Mouse (Mus musculus) embryonic facial prominence, embryonic 11.5 days (tissue): ENCODE measurements around the gene Aadacl3. TPM values are rescaled to one million over a fixed set of nuclear protein-coding genes. Genes with fewer than 3 reads are reported as not detected.
A peak's percentile ranks its signal among the peaks of the same experiment; 100 is the strongest.

Experiments
- ATAC-seq: fragments of 200-750 bp; cut with Nextera tagmentation; replicated peaks from 2 replicates; pipeline ENCODE4 v1.8.0; 2017; ENCODE audit warnings: low read depth; ENCODE audit not compliant: insufficient number of reproducible peaks, low FRiP score, low TSS enrichment
- DNase-seq: peaks from one replicate; pipeline ENCODE4 v3.0.0-alpha.2; 2015; ENCODE audit warnings: low spot score
- H3K27ac ChIP-seq: fragments of 300-500 bp; sonication (generic); replicated peaks from 2 replicates; pipeline ENCODE4 v1.5.1; 2014; ENCODE audit warnings: mild to moderate bottlenecking, low read depth, low read length, control low read depth
- H3K27me3 ChIP-seq: fragments of 300-500 bp; sonication (generic); 2 replicates; pipeline ENCODE4 v1.6.1; 2014; ENCODE audit warnings: mild to moderate bottlenecking, low read length, moderate library complexity, mixed read lengths; ENCODE audit not compliant: control insufficient read depth, insufficient read depth
- H3K36me3 ChIP-seq: fragments of 300-500 bp; sonication (generic); replicated peaks from 2 replicates; pipeline ENCODE4 v1.6.1; 2014; ENCODE audit warnings: low read depth, mild to moderate bottlenecking, low read length, moderate library complexity, mixed read lengths; ENCODE audit not compliant: control insufficient read depth, insufficient read depth
- H3K4me1 ChIP-seq: fragments of 300-500 bp; sonication (generic); 2 replicates; pipeline ENCODE4 v1.6.1; 2014; ENCODE audit warnings: low read length, mixed read lengths; ENCODE audit not compliant: control insufficient read depth, insufficient read depth
- H3K4me2 ChIP-seq: fragments of 300-500 bp; sonication (generic); 2 replicates; pipeline ENCODE4 v1.6.1; 2014; ENCODE audit warnings: low read depth, mild to moderate bottlenecking, control low read depth, low read length, moderate library complexity
- H3K4me3 ChIP-seq: fragments of 300-500 bp; sonication (generic); 2 replicates; pipeline ENCODE4 v1.5.1; 2014; ENCODE audit warnings: low read depth, low read length, control low read depth
- H3K9ac ChIP-seq: fragments of 300-500 bp; sonication (generic); replicated peaks from 2 replicates; pipeline ENCODE4 v1.6.1; 2014; ENCODE audit warnings: mild to moderate bottlenecking, control low read depth, low read length
- H3K9me3 ChIP-seq: fragments of 300-500 bp; sonication (generic); replicated peaks from 2 replicates; pipeline ENCODE4 v1.6.1; 2016; ENCODE audit warnings: mild to moderate bottlenecking, low read length, inconsistent platforms, mixed read lengths; ENCODE audit not compliant: control insufficient read depth
- WGBS: fragments of 180-500 bp; shearing (Covaris S2); extraction: QIAGEN DNeasy Blood & Tissue Kit; methylation state at CpG from one replicate; pipeline ENCODE4 v1.1.7; 2014; 5-methylcytosine and 5-hydroxymethylcytosine counted together
- polyA plus RNA-seq: library from polyadenylated mRNA; unstranded; fragments of >200 nt; fragmentation: Nextera tagmentation; extraction: Ambion mirVana; gene quantifications from 2 replicates; pipeline ENCODE4 v1.2.1, GENCODE M21; 2014

The Aadacl3 gene
- polyA plus RNA-seq: not detected in 2 replicates

- H3K9me3 ChIP-seq: no peaks in the 10 kb centered on the region; the same call in 1 of the 2 replicates
- H3K36me3 ChIP-seq: no peaks in the 10 kb centered on the region
- no peak within 1 kb of the TSS for H3K4me2 ChIP-seq
- no peak for DNase-seq
- ATAC-seq: no peak
- no peak within 1 kb of the TSS for H3K9ac ChIP-seq
- no peak within 1 kb of the TSS for H3K27ac ChIP-seq
- no peaks in the 10 kb centered on the region for H3K4me1 ChIP-seq
- no peak within 1 kb of the TSS for H3K4me3 ChIP-seq
- H3K27me3 ChIP-seq: no peaks in the 10 kb centered on the region
- 72% methylated on average over 3 of the region's 3 CpGs for WGBS
Observed at GRCm38 (mm10) chr4:144463656-144464055, at the start of gene Aadacl3. Aadacl3 (minus strand) TSS chr4:144463756.

- Histone ChIP-seq H3K27ac (no peak overlapping the region), H3K36me3 (no peaks in the 10 kb centered on the region), H3K27me3 (no peaks in the 10 kb centered on the region), H3K4me2 (no peak overlapping the region), H3K9me3 (no peaks in the 10 kb centered on the region; the same call in 1 of the 2 replicates), H3K4me3 (no peak overlapping the region), H3K9ac (no peak overlapping the region), H3K4me1 (no peaks in the 10 kb centered on the region)
- no peak for DNase-seq
- no peak for ATAC-seq
- WGBS: 81% methylated on average over 1 of the region's 1 CpGs
Observed at GRCm38 (mm10) chr4:144506518-144506917, 43.0 kb upstream of the Aadacl3 start.

DNA sequence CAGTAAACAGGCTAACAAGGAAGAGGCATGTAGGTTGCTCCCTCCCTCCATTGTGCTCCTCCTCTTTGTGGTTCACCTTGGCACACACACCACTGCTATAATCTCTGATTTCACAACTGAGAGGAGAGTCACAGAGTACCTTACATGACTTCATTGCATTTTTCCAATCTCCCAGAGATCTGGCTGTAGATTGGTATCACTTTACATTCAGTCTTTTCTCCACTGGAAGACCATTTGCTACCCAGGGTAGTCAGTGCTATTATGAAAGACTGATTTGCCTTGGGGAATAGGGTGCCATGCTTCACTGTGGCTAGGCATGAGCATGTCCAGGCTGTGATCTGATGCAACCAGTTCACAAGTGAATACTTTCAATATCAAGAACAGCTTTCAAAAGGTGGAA is 29.8 kb upstream of the Aadacl3 start:
- Histone ChIP-seq H3K9me3 (no peaks in the 10 kb centered on the region), H3K27ac (no peak overlapping the region), H3K4me1 (no peaks in the 10 kb centered on the region), H3K27me3 (no peaks in the 10 kb centered on the region), H3K4me2 (no peak overlapping the region), H3K36me3 (no peaks in the 10 kb centered on the region), H3K4me3 (no peak overlapping the region), H3K9ac (no peak overlapping the region)
- no peak for ATAC-seq
- DNase-seq: no peak

DNA sequence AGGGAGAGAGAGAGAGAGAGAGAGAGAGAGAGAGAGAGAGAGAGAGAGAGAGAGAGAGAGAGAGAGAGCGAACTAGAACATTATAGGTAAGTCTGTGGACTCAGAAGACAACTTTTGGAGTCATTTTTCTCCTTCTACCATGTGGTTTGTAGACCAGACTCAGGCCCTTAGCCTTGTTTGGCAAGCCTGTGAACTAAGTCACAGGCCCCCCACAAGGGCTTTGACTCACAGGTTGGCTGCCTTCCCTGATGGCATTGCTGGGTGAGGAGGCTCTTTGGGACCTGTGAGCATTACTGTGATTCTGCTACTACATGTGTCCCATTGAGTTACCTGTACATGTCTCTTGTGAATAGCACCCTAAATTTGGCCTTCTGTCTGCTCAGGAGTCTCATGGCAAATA is 4.5 kb upstream of the Aadacl3 start:
- no peak overlapping the region for H3K27ac ChIP-seq
- DNase-seq: no peak
- H3K4me2 ChIP-seq: no peak overlapping the region
- H3K9ac ChIP-seq: no peak overlapping the region
- WGBS: 62% methylated on average over 1 of the region's 1 CpGs
- H3K27me3 ChIP-seq: no peaks in the 10 kb centered on the region
- H3K36me3 ChIP-seq: no peaks in the 10 kb centered on the region
- ATAC-seq: no peak
- no peak overlapping the region for H3K4me3 ChIP-seq
- no peaks in the 10 kb centered on the region for H3K4me1 ChIP-seq
- H3K9me3 ChIP-seq: no peaks in the 10 kb centered on the region; the same call in 1 of the 2 replicates

- H3K27ac ChIP-seq: no peak overlapping the region
- no peaks in the 10 kb centered on the region for H3K36me3 ChIP-seq
- 80% methylated on average over 2 of the region's 2 CpGs for WGBS
- H3K4me3 ChIP-seq: no peak overlapping the region
- H3K4me2 ChIP-seq: no peak overlapping the region
- DNase-seq (no peak), ATAC-seq (no peak)
- H3K4me1 ChIP-seq: no peaks in the 10 kb centered on the region
- no peak overlapping the region for H3K9ac ChIP-seq
- H3K27me3 ChIP-seq: no peaks in the 10 kb centered on the region
- H3K9me3 ChIP-seq: no peaks in the 10 kb centered on the region; the same call in 1 of the 2 replicates
Observed at GRCm38 (mm10) chr4:144465206-144465605, 1.6 kb upstream of the Aadacl3 start.

GRCm38 (mm10) chr4:144453217-144453616 is 10.3 kb downstream of the Aadacl3 start, which contains the start of gene Gm9944:
Gm9944 (minus strand) TSS chr4:144453317.
- 67% methylated on average over 2 of the region's 2 CpGs for WGBS
- Histone ChIP-seq H3K9ac (no peak within 1 kb of the TSS), H3K4me3 (no peak within 1 kb of the TSS), H3K27me3 (no peaks in the 10 kb centered on the region), H3K36me3 (no peaks in the 10 kb centered on the region), H3K4me2 (no peak within 1 kb of the TSS), H3K9me3 (no peaks in the 10 kb centered on the region), H3K4me1 (no peaks in the 10 kb centered on the region), H3K27ac (no peak within 1 kb of the TSS)
- ATAC-seq (no peak), DNase-seq (no peak)

DNA sequence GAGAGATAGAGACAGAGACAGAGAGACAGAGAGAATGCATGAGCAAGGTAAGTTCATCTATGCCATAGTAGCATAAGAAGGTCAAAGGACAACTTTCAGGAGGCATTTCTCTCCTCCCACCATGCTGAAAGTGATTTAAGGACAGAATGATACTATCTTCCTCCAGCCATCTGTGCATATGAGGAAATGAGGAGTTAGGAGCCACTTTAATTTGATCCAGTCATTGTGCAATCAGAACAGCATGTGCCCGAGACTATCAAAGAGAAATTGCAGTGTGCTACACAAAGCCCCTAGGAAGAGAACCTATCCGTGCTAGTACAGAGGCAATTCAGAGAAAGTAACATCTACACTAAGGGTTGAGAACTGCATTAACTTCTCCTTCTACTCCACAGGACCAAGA is 15.0 kb downstream of the Aadacl3 start:
- 83% methylated on average over 2 of the region's 2 CpGs for WGBS
- no peaks in the 10 kb centered on the region for H3K4me1 ChIP-seq
- no peaks in the 10 kb centered on the region for H3K27me3 ChIP-seq
- no peaks in the 10 kb centered on the region for H3K9me3 ChIP-seq
- H3K9ac ChIP-seq: no peak overlapping the region
- H3K4me2 ChIP-seq: no peak overlapping the region
- no peaks in the 10 kb centered on the region for H3K36me3 ChIP-seq
- DNase-seq (peak; percentile 4), ATAC-seq (no peak)
- no peak overlapping the region for H3K4me3 ChIP-seq
- no peak overlapping the region for H3K27ac ChIP-seq

DNA sequence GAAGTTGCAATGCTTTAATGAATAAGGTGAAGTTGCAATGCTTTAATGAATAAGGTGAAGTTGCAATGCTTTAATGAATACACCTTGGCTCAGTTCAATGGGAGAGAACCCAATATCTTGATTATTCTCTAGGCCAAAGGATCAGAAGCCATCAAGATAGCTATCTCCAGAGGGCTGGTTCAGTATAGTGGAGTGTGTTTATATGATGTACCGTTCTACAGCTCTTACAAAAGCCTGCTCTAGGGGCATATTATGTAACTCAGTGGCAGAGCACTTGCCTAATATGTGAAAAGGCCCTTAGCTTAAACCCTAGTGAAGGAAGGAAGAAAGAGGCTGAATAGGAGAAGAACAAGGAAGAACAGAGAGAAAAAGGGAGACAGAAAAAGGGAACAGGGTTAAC is 22.0 kb downstream of the Aadacl3 start:
- DNase-seq (no peak), ATAC-seq (no peak)
- 82% methylated on average over 1 of the region's 1 CpGs for WGBS
- Histone ChIP-seq H3K27ac (no peak overlapping the region), H3K4me2 (no peak overlapping the region), H3K4me3 (no peak overlapping the region), H3K4me1 (no peaks in the 10 kb centered on the region), H3K9ac (no peak overlapping the region), H3K36me3 (no peaks in the 10 kb centered on the region), H3K27me3 (no peaks in the 10 kb centered on the region), H3K9me3 (no peaks in the 10 kb centered on the region)
